Mouse (Mus musculus) kidney, adult 9 months (tissue): ENCODE measurements around the gene Tmprss9.
A peak's percentile ranks its signal among the peaks of the same experiment; 100 is the strongest.
"Not testable (repeated sequence)": the region's sequence is repeated elsewhere in the genome, so short reads cannot be mapped to it uniquely, and the experiment has no call there.

Experiments
- DNase-seq: peaks from one replicate; pipeline ENCODE4 v3.0.0; 2022

Tmprss9 gene

GRCm38 (mm10) chr10:80871581-80871980 lies at the start of gene Tmprss9:
Tmprss9 (plus strand) TSS chr10:80871848.
- peak; percentile 36 for DNase-seq

- peak; percentile 52 for DNase-seq
Measured at GRCm38 (mm10) chr10:80821991-80822390, 49.7 kb upstream of the Tmprss9 start.

DNA sequence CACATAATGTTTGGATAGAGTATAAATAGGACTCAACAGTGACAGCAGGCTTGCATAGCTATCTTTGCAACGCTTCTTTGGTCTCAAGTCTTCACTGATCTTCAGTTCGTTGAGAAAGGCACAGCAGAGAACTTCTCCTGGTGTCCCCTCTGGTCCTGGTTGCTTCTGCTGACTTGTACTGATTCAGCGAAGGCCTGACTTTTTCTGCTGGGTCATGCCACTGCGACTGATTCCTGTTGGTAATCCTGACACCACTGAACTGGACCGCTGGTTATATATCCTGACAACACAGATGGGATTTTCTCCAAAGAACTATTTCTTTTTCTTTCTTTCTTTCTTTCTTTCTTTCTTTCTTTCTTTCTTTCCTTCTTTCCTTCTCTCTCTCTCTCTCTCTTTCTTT lies 49.1 kb upstream of the Tmprss9 start:
- DNase-seq, result no peak

DNA sequence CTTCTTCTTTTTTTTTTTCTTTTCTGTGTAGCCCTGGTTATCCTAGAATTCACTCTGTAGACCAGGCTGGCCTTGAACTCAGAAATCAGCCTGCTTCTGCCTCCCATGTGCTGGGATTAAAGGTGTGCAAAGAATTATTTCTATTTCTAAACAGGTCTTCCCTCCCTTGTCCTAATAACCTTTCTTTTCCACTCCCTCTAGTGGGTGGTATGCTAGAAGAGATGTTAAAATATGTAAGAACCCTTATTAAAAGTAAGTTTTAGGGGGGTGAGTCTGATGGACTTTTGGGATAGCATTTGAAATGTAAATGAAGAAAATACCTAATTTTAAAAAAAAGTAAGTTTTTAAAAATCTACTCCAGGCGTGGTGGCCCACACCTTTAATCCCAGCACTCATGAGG lies 48.3 kb upstream of the Tmprss9 start:
- no peak for DNase-seq

GRCm38 (mm10) chr10:80823847-80824643 lies 47.6 kb upstream of the Tmprss9 start:
- DNase-seq, result peak; percentile 41

- DNase-seq, result no peak
Measured at GRCm38 (mm10) chr10:80824827-80825226, 46.8 kb upstream of the Tmprss9 start.

GRCm38 (mm10) chr10:80826151-80827062 lies 45.2 kb upstream of the Tmprss9 start, which contains the start of gene Oaz1:
Oaz1 (plus strand) TSS chr10:80826656.
- peak; percentile 100 for DNase-seq

GRCm38 (mm10) chr10:80827063-80827869 lies 44.4 kb upstream of the Tmprss9 start:
- DNase-seq, result no peak

- no peak for DNase-seq
Measured at GRCm38 (mm10) chr10:80827870-80828420, 43.7 kb upstream of the Tmprss9 start.

DNA sequence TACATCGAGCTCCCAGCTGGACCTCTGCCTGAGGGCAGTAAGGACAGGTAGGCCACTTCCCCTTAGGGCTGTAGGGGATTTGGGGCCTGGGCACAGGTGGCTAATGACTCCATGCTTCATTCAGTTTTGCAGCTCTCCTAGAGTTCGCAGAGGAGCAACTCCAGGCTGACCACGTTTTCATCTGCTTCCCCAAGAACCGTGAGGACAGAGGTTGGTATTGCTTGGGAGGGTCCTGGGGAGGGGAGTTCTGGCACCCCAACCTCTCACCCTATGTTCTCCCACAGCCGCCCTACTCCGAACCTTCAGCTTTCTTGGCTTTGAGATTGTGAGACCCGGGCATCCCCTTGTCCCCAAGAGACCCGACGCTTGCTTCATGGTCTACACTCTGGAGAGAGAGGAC lies 43.1 kb upstream of the Tmprss9 start:
- not testable (repeated sequence) for DNase-seq

DNA sequence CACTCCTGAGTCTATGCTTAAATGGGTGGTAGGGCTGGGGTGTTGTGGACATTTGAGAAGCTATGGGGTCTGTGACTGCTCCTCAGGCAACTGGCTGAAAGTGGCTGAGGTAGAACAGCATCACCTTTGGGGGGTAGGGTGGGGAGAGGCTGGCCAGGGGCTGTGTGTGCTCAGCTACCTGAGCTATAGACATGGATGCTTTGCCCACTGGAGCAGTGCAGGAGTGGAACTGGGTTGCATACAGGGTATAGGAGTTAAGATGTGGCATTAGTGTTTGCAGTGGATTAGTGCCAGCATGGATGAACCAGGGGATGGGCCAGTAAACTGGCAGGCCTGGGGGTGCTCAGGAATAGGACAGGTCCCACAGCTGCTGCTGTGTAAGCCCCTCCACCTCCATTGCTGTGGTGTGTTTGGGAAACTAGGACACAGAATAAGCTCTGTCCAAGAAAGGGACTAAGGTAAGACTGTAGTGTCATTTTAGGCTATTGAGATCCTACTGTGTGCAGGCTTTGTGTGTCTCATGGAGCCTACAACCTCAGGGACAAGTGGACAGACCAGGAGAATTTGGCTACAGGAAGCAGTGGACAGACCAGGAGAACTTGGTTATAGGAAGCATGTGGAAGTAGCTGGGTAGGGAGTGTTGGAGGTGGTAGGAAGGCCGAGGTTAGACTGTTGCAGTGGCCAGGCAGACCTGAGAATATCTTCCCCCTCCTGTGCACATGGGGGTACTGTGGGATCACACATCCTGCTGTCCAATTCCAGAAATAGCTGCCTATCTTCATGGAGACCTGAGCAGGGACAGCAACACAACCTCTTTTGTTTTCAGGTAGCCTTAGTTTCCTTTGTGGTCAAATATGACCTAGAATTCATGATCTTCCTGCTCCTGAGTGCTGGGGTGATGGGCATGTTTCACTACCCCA lies 42.0 kb upstream of the Tmprss9 start:
- DNase-seq, result no peak

DNA sequence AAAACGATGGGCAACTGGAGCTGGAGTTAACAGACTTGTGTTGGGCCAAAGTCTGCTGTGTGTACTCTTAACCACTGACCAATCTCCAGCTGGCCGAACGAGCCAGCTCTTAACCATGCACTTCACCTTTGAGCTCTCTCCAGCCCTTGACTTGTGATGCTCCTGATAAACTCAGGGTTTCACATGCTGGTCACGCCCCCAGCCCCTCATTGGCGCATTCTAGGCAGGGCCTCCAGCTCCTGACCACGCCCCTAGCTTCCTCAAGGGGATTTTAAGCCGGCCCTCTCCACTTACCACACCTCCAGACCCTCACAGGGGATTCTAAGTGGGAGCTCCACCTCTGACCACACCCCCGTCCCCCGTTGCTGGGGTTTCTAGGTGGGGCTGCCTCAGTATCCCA lies 40.5 kb upstream of the Tmprss9 start:
- peak; percentile 93 for DNase-seq

- DNase-seq, result no peak
Measured at GRCm38 (mm10) chr10:80832818-80833217, 38.8 kb upstream of the Tmprss9 start.

DNA sequence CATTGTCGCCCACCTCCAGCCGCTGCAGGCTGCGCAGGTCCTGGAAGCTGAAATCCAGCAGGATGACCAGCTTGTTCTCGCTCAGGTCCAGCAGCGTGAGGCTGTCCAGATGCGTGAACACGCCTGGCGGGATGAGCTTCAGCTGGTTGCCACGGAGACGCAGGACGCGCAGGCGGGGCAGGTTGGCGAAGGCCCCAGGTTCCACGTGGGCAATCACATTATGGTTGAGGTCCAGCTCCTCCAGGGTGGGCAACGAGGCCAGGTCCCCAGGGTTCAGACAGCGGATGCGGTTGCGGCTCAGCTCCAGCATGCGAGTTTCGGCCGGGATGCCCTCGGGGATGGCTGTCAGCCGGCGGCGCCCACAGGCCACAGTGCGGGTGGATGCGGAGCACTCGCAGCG lies 36.0 kb upstream of the Tmprss9 start:
- DNase-seq, result no peak

DNA sequence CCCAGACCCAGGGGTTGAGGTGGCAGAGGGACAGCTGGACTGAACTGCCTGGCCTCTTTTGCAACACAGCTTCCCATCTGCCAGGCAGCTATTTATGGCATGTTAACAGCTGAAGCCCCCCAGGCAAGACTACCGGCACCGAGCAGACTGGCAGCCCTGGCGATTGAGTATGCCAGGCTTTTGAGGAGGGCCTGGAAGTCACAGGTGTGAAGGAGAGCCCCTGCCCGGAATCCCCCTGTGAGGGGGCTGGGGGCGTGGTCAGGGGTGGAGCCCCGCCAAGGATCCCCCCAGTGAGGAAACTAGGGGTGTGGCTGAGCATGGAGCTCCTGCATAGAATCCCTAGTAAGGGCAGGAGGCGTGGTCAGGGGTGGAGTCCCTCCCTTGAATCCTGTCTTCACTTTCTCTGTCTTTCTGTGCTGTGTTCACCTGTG lies 34.7 kb upstream of the Tmprss9 start:
- DNase-seq, result no peak

DNA sequence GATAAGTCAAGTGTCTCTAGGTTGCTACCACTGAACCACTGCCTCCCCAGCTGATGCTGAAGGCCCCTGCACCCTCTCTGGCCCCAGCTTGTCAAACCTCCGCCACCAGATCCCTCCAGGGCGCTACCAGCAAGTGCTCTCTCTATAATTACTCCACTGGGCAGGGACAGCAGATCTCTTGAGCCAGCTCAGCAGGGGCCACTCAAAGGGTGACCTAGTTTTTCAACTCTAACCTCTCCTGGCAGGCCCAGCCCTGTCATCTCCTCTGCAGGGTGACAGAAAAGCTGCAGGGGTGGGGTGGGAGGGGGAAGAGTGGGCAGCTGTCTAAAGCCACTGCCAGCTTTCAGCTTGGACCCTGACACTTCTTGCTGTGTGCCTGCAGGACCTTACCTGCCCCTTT lies 33.8 kb upstream of the Tmprss9 start:
- DNase-seq, result no peak

- no peak for DNase-seq
Measured at GRCm38 (mm10) chr10:80838346-80838912, 33.2 kb upstream of the Tmprss9 start.

DNA sequence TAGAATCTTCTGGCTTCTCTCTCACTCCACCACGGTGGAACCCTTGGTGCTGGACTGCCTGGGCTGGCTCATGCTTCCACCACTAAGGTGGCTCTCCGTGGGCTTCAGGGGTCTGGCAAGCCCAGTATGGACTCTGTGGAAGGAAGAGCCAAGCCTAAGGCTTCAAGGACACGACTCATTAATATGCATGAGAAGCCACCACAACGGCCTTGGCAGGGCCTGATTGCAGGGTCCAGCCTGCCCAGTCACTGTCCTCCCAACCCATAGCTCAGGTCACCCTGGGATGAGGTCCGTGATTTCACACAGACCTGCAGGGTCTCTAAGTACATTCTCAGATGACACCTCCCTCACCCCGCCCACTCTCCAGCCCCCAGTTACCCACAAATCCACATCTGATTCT lies 31.8 kb upstream of the Tmprss9 start:
- no peak for DNase-seq

GRCm38 (mm10) chr10:80841685-80842084 lies 30.0 kb upstream of the Tmprss9 start:
- DNase-seq, result no peak

GRCm38 (mm10) chr10:80842334-80842733 lies 29.3 kb upstream of the Tmprss9 start:
- DNase-seq, result no peak
